Mouse (Mus musculus) liver (tissue): ENCODE data around the gene Tppp3.

Experiments used
- DNase-seq: peaks from one replicate; pipeline ENCODE4 v3.0.0-alpha.2; 2020; ENCODE audit warnings: mixed read lengths

Tppp3 gene

GRCm38 (mm10) chr8:105422006-105422405 is 49.3 kb downstream of the Tppp3 start:
- DNase-seq, result no peak

GRCm38 (mm10) chr8:105419800-105420199 is 51.5 kb downstream of the Tppp3 start:
- DNase-seq, result no peak

- DNase-seq, result no peak
Measured at GRCm38 (mm10) chr8:105418992-105419391, 52.3 kb downstream of the Tppp3 start.
